Mouse (Mus musculus): ENCODE results near the gene Ptges2.

DNA sequence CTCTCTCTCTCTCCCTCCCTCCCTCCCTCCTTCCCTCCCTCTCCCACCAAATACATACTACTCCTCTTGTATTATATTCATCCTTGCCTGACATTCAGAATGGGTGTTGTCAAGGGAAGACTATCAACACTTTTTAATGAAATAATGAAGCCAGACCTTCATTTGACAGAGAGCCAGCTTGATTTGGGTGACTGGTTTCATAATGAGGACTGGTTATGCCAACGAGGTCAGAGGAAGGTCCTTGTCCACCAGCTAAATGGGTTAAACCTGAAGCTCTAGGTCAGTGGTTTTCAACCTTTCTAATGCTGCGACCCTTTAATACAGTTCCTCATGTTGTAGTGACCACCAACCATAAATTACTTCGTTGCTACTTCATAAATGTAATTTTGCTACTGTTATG, 43.0 kb downstream of the Ptges2 start:
- no peak for TF ChIP-seq POLR2A (IDR thresholded peaks at IDR 0.05; ENCODE audit: borderline replicate concordance, control insufficient read depth, low read depth, low read length)
- no peak for TF ChIP-seq CTCF (IDR thresholded peaks at IDR 0.05; ENCODE audit: control insufficient read depth, insufficient read depth, low read length)
